In the genomic region with DNA sequence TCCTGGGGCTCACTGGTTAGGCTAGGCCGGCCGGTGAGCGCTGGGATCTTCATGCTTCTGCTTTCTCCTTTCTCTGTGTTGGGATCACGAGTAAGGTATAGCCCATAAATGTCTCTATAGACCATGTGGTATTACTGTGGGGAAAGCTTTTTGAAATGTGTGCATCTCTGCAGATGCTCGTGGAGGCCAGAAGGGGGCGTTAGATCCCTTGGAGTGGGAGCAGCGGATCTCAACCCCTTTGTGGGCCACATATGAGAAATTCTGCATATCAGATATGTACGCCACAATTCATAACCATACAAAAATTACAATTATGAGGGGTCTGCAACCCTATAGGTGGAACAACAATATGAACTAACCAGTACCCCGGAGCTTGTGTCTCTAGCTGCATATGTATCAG, we compare ENCODE assay signal across 10 mouse cellular contexts. TPM values are rescaled to one million over a fixed set of nuclear protein-coding genes. Genes with fewer than 3 reads are reported as not detected.
DNase-seq lines count a peak whose midpoint lies in the region; ATAC-seq and TF ChIP-seq lines count a peak whose summit lies in the region.
"Had no signal": no experiment of that assay in that cellular context is flagged by ENCODE, and none has a peak within 500 bp of the region (broad histone marks: within the 10 kb centered on the region; RNA-seq: fewer than 3 reads in every experiment).

No protein-coding gene starts in this region.

- WGBS in hindbrain, embryonic 11.5 days, result 53% methylated on average over 9 of the region's 9 CpGs
- 55% methylated on average over 9 of the region's 9 CpGs for WGBS in hindbrain, embryonic 16.5 days
- WGBS in midbrain, embryonic 14.5 days, result 54% methylated on average over 9 of the region's 9 CpGs
- WGBS in midbrain, embryonic 11.5 days, result 53% methylated on average over 9 of the region's 9 CpGs

- H3K36me3 ChIP-seq in hindbrain, embryonic 11.5 days (ENCODE audit: control insufficient read depth, insufficient read depth, low read length), result no peaks in the 10 kb centered on the region
- H3K36me3 ChIP-seq in hindbrain, embryonic 16.5 days (ENCODE audit: control insufficient read depth, insufficient read depth, low read length), result no peaks in the 10 kb centered on the region
- no peaks in the 10 kb centered on the region for H3K36me3 ChIP-seq in midbrain, embryonic 14.5 days (ENCODE audit: control insufficient read depth, insufficient read depth, low read length)
- H3K36me3 ChIP-seq in midbrain, embryonic 11.5 days (ENCODE audit: control insufficient read depth, insufficient read depth, low read length), result no peaks in the 10 kb centered on the region
- H3K36me3 ChIP-seq: neural tube, embryonic 12.5 days had no signal

- H3K4me3 ChIP-seq in hindbrain, embryonic 11.5 days (ENCODE audit: low read depth, low read length), result no peak overlapping the region
- no peak overlapping the region for H3K4me3 ChIP-seq in hindbrain, embryonic 16.5 days (ENCODE audit: low read length)
- no peak overlapping the region for H3K4me3 ChIP-seq in midbrain, embryonic 14.5 days (replicated peaks; ENCODE audit: low read depth, low read length)
- H3K4me3 ChIP-seq in midbrain, embryonic 11.5 days (ENCODE audit: low read depth, low read length), result no peak overlapping the region
- H3K4me3 ChIP-seq in bone marrow macrophage, adult 2 months (ENCODE audit: insufficient read depth, low read length), result no peak overlapping the region
- H3K4me3 ChIP-seq: neural tube, embryonic 12.5 days had no signal

- no peak overlapping the region for H3K4me2 ChIP-seq in hindbrain, embryonic 11.5 days (replicated peaks; ENCODE audit: low read depth, low read length)
- no peak overlapping the region for H3K4me2 ChIP-seq in hindbrain, embryonic 16.5 days (ENCODE audit: low read length)
- H3K4me2 ChIP-seq in midbrain, embryonic 14.5 days (ENCODE audit: low read length), result no peak overlapping the region
- H3K4me2 ChIP-seq in midbrain, embryonic 11.5 days, result no peak overlapping the region
- H3K4me2 ChIP-seq: neural tube, embryonic 12.5 days had no signal

- no peak for ATAC-seq in hindbrain, embryonic 11.5 days (ENCODE audit: low FRiP score)
- ATAC-seq in hindbrain, embryonic 16.5 days, result no peak
- ATAC-seq in midbrain, embryonic 14.5 days (ENCODE audit: low FRiP score, low TSS enrichment), result no peak
- no peak for ATAC-seq in midbrain, embryonic 11.5 days (ENCODE audit: low FRiP score)

- H3K27me3 ChIP-seq in hindbrain, embryonic 11.5 days (ENCODE audit: control insufficient read depth, insufficient read depth, low read length), result 0 out of 2 replicates have a peak, but pooled peaks cover 3% of the 10 kb centered on the region
- H3K27me3 ChIP-seq in hindbrain, embryonic 16.5 days (replicated peaks; ENCODE audit: control insufficient read depth, insufficient read depth, low read length), result no peaks in the 10 kb centered on the region
- no peaks in the 10 kb centered on the region for H3K27me3 ChIP-seq in midbrain, embryonic 14.5 days (ENCODE audit: control insufficient read depth, insufficient read depth, low read length)
- H3K27me3 ChIP-seq in midbrain, embryonic 11.5 days (ENCODE audit: control insufficient read depth, insufficient read depth, low read length), result peaks cover 4% of the 10 kb centered on the region; the same call in 1 of the 2 replicates
- H3K27me3 ChIP-seq: neural tube, embryonic 12.5 days had no signal

- peak; percentile 32; the same call in 1 of the 2 replicates for TF ChIP-seq CTCF in bone marrow macrophage, adult 2 months (IDR thresholded peaks at IDR 0.05; ENCODE audit: low read depth, low read length)

- TF ChIP-seq POLR2A in bone marrow macrophage, adult 2 months (IDR thresholded peaks at IDR 0.05; ENCODE audit: borderline replicate concordance, low read depth, low read length), result no peak

- H3K9ac ChIP-seq in hindbrain, embryonic 11.5 days (ENCODE audit: low read depth, low read length), result no peak overlapping the region
- H3K9ac ChIP-seq in hindbrain, embryonic 16.5 days (ENCODE audit: low read depth, low read length), result no peak overlapping the region
- no peak overlapping the region for H3K9ac ChIP-seq in midbrain, embryonic 14.5 days (replicated peaks; ENCODE audit: low read length)
- no peak overlapping the region for H3K9ac ChIP-seq in midbrain, embryonic 11.5 days (ENCODE audit: low read length)
- H3K9ac ChIP-seq: neural tube, embryonic 12.5 days had no signal

- H3K4me1 ChIP-seq in hindbrain, embryonic 11.5 days (replicated peaks; ENCODE audit: control insufficient read depth, insufficient read depth, low read length), result no peaks in the 10 kb centered on the region
- H3K4me1 ChIP-seq in hindbrain, embryonic 16.5 days (ENCODE audit: control insufficient read depth, insufficient read depth, low read depth, low read length), result peaks cover 4% of the 10 kb centered on the region; the same call in 1 of the 2 replicates
- peaks cover 5% of the 10 kb centered on the region; the same call in 1 of the 2 replicates for H3K4me1 ChIP-seq in midbrain, embryonic 14.5 days (ENCODE audit: control insufficient read depth, insufficient read depth, low read length)
- H3K4me1 ChIP-seq in midbrain, embryonic 11.5 days (ENCODE audit: control insufficient read depth, insufficient read depth, low read length), result no peaks in the 10 kb centered on the region
- H3K4me1 ChIP-seq in bone marrow macrophage, adult 2 months (ENCODE audit: control insufficient read depth, insufficient read depth, low read length), result peaks cover 3% of the 10 kb centered on the region; the same call in 1 of the 2 replicates
- H3K4me1 ChIP-seq: neural tube, embryonic 12.5 days had no signal

- no peak overlapping the region for H3K27ac ChIP-seq in hindbrain, embryonic 11.5 days (ENCODE audit: low read depth, low read length)
- no peak overlapping the region for H3K27ac ChIP-seq in hindbrain, embryonic 16.5 days (ENCODE audit: low read depth, low read length)
- H3K27ac ChIP-seq in midbrain, embryonic 14.5 days (replicated peaks; ENCODE audit: low read depth, low read length), result no peak overlapping the region
- H3K27ac ChIP-seq in midbrain, embryonic 11.5 days (ENCODE audit: low read depth, low read length), result no peak overlapping the region
- no peak overlapping the region for H3K27ac ChIP-seq in bone marrow macrophage, adult 2 months (ENCODE audit: insufficient read depth, low read depth, low read length)
- H3K27ac ChIP-seq: neural tube, embryonic 12.5 days had no signal

- no peaks in the 10 kb centered on the region for H3K9me3 ChIP-seq in hindbrain, embryonic 11.5 days (ENCODE audit: control insufficient read depth, low read length)
- no peaks in the 10 kb centered on the region for H3K9me3 ChIP-seq in hindbrain, embryonic 16.5 days (ENCODE audit: control insufficient read depth, low read length)
- no peaks in the 10 kb centered on the region for H3K9me3 ChIP-seq in midbrain, embryonic 14.5 days (ENCODE audit: control insufficient read depth, low read length)
- no peaks in the 10 kb centered on the region for H3K9me3 ChIP-seq in midbrain, embryonic 11.5 days (ENCODE audit: control insufficient read depth, low read length)
- H3K9me3 ChIP-seq: neural tube, embryonic 12.5 days had no signal

- DNase-seq in hindbrain, embryonic 11.5 days (ENCODE audit: low spot score), result peak; percentile 54
- DNase-seq in midbrain, embryonic 14.5 days, result peak; percentile 64
- no peak for DNase-seq in midbrain, embryonic 11.5 days (ENCODE audit: low spot score, missing footprints)
- peak; percentile 62 for DNase-seq in retina, embryonic 14.5 days (ENCODE audit: low spot score)
- no peak for DNase-seq in urinary bladder, postnatal 14 days (ENCODE audit: low spot score)
- DNase-seq in urinary bladder, postnatal 4 days (ENCODE audit: low spot score in 2 of 2), result no peak
- DNase-seq: cerebellum, adult 9-11 months had no signal

RNA-seq across cellular contexts. Expression of gene Afap1, which starts 4.2 kb away (rescaled TPM):
- 55.7 and 58.2 TPM in 2 replicates for polyA plus RNA-seq in hindbrain, embryonic 11.5 days (2014; fragmentation: Nextera tagmentation; extraction: Ambion mirVana)
- polyA plus RNA-seq in hindbrain, embryonic 16.5 days (2015; fragmentation: Nextera tagmentation; extraction: Ambion mirVana), result 54.8 and 69.4 TPM in 2 replicates
- polyA plus RNA-seq in midbrain, embryonic 14.5 days (2014; fragmentation: Nextera tagmentation; extraction: Ambion mirVana), result 64.6 and 81.8 TPM in 2 replicates
- polyA plus RNA-seq in midbrain, embryonic 11.5 days (2014; fragmentation: Nextera tagmentation; extraction: Ambion mirVana), result 36.1 and 37.5 TPM in 2 replicates
- 0.95 and 2.0 TPM in 2 replicates for polyA plus RNA-seq in bone marrow macrophage, adult 2 months (2012; ENCODE audit: insufficient read depth, insufficient read length, missing spikeins)

Comparison
In these comparisons a context has a peak if more than half of its experiments do, and no peak if none do; other contexts are left out.
1. DNase-seq: peak in hindbrain, embryonic 11.5 days (single experiment), midbrain, embryonic 14.5 days (single experiment) and retina, embryonic 14.5 days (single experiment); none in midbrain, embryonic 11.5 days (single experiment), urinary bladder, postnatal 14 days (single experiment) and urinary bladder, postnatal 4 days (0 of 2).
2. RNA of gene Afap1, which starts 4.2 kb away (polyA plus RNA-seq): 64.6 to 81.8 TPM in midbrain, embryonic 14.5 days, 55.7 to 58.2 TPM in hindbrain, embryonic 11.5 days, 54.8 to 69.4 TPM in hindbrain, embryonic 16.5 days and 36.1 to 37.5 TPM in midbrain, embryonic 11.5 days; 0.95 to 2.0 TPM in bone marrow macrophage, adult 2 months; every median in the first group is over 10 times any median in the second.